Mouse (Mus musculus) retina, postnatal 7 days (tissue): ENCODE measurements around the gene Cdc45.
A peak's percentile ranks its signal among the peaks of the same experiment; 100 is the strongest.
"Not testable (repeated sequence)": the region's sequence is repeated elsewhere in the genome, so short reads cannot be mapped to it uniquely, and the experiment has no call there.

Experiments used
- DNase-seq: peaks from one replicate; pipeline ENCODE4 v3.0.0-alpha.2; 2012; ENCODE audit warnings: low read depth, low spot score

Gene Cdc45

GRCm38 (mm10) chr16:18811468-18812384 is at the start of gene Cdc45, which contains the start of gene Ufd1:
Gene Cdc45, minus strand, starts transcription at chr16:18811987.
Gene Ufd1, plus strand, starts transcription at chr16:18811779.
- peak; percentile 82 for DNase-seq

GRCm38 (mm10) chr16:18860186-18860585 is 48.4 kb upstream of the Cdc45 start:
- no peak for DNase-seq

GRCm38 (mm10) chr16:18858551-18858950 is 46.8 kb upstream of the Cdc45 start:
- peak; percentile 64 for DNase-seq

GRCm38 (mm10) chr16:18849521-18850190 is 37.9 kb upstream of the Cdc45 start:
- DNase-seq = not testable (repeated sequence)

GRCm38 (mm10) chr16:18846301-18846820 is 34.6 kb upstream of the Cdc45 start:
- no peak for DNase-seq

- no peak for DNase-seq
These were observed 26.6 kb upstream of the Cdc45 start for GRCm38 (mm10) chr16:18838346-18838745.

GRCm38 (mm10) chr16:18836468-18837208 is 24.9 kb upstream of the Cdc45 start, which contains the start of the genes 2510002D24Rik and Gm28539:
Gene 2510002D24Rik, plus strand, starts transcription at chr16:18836578.
Gene Gm28539, plus strand, starts transcription at chr16:18836584.
- DNase-seq = peak; percentile 90

- no peak for DNase-seq
These were observed 24.3 kb upstream of the Cdc45 start for GRCm38 (mm10) chr16:18836073-18836467.

GRCm38 (mm10) chr16:18833486-18833885 is 21.7 kb upstream of the Cdc45 start:
- no peak for DNase-seq

- DNase-seq = no peak
These were observed 17.3 kb upstream of the Cdc45 start for GRCm38 (mm10) chr16:18829102-18829501.

GRCm38 (mm10) chr16:18828630-18829029 is 16.8 kb upstream of the Cdc45 start:
- DNase-seq = no peak

GRCm38 (mm10) chr16:18822925-18823324 is 11.1 kb upstream of the Cdc45 start:
- no peak for DNase-seq

GRCm38 (mm10) chr16:18822356-18822755 is 10.6 kb upstream of the Cdc45 start:
- DNase-seq = no peak

- DNase-seq = no peak
These were observed 661 bp upstream of the Cdc45 start for GRCm38 (mm10) chr16:18812385-18812910.

GRCm38 (mm10) chr16:18811032-18811431 is 755 bp downstream of the Cdc45 start:
- DNase-seq = no peak

GRCm38 (mm10) chr16:18809001-18809400 is 2.8 kb downstream of the Cdc45 start:
- no peak for DNase-seq

GRCm38 (mm10) chr16:18805746-18806145 is 6.0 kb downstream of the Cdc45 start:
- DNase-seq = no peak

- DNase-seq = peak; percentile 50
These were observed 12.9 kb downstream of the Cdc45 start for GRCm38 (mm10) chr16:18798841-18799240.

- DNase-seq = no peak
These were observed 13.6 kb downstream of the Cdc45 start for GRCm38 (mm10) chr16:18798151-18798550.

GRCm38 (mm10) chr16:18796645-18797044 is 15.1 kb downstream of the Cdc45 start:
- no peak for DNase-seq

GRCm38 (mm10) chr16:18795223-18795899 is 16.4 kb downstream of the Cdc45 start:
- no peak for DNase-seq
